Mouse (Mus musculus) heart, adult 2 months (tissue): ENCODE results near the gene Acsl1.

Experiments used
- CTCF ChIP-seq: fragments of 200-600 bp; IDR thresholded peaks from 2 replicates; pipeline ENCODE4 v1.8.1; 2022; ENCODE audit warnings: antibody characterized with exemption, mild to moderate bottlenecking, moderate library complexity
- POLR2A ChIP-seq: fragments of 200-500 bp; IDR thresholded peaks from 2 replicates; pipeline ENCODE4 v1.6.1; 2011; ENCODE audit warnings: mild to moderate bottlenecking, low read depth, low read length, control low read depth; ENCODE audit not compliant: insufficient read depth

DNA sequence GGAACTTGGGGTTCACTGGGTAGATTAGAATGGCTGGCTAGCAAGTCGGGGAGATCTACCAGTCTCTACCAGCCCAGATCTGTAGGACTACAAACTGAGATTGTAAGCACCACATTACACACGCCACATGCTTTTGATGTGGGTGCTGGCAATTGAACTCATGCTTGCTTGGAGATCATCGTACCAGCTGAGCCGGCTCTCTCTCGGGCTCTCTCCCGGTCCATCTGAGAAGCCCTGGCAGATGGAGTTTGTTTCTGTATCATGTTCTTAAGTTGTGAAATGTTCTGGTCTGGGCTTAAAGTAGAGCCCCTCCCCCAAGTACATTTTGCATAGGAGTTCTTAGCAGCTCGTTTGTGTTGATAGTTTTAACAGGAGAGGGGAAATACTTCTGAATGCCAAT is 72.4 kb downstream of the Acsl1 start:
- TF ChIP-seq POLR2A (no peak), CTCF (no peak)
